Mouse (Mus musculus): Measurements from ENCODE around the gene Gucd1. TPM values are rescaled to one million over a fixed set of nuclear protein-coding genes. Genes with fewer than 3 reads are reported as not detected.
"Not testable (repeated sequence)": the region's sequence is repeated elsewhere in the genome, so short reads cannot be mapped to it uniquely, and the experiment has no call there.

Gene Gucd1
- polyA plus RNA-seq, 1 experiment, result 80.5 TPM

DNA sequence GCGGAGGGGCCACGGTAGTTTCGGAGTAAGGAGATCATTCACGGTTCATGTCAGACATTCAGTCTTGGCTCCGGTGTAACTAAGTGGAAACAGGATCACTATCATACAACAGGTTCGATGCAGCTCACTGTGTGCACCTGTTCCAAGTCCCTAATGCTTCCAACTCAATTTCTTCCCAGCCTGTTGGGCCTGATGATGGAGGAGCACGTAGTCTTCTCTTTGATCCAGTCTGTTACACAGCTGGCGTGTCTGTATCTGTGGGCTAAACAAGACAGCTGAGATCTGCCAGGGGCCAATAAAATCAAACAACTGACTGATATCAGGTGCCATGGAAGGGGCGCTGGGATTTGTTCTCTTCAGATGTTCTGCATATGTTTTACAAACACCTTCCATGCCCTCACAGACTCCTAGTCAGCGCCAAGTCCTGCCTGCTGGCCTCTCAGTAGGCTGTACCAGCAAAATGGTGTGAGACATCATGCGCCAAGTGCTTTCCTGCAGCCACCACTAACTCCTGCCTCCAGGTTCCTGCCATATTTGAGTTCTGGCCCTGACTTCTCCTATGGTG, 34.8 kb downstream of the Gucd1 start:
- WGBS, result 95% methylated on average over 11 of the region's 11 CpGs
- H3K27ac ChIP-seq (ENCODE audit: control insufficient read depth, insufficient read depth, low read length), result no peak overlapping the region
- no peaks in the 10 kb centered on the region for H3K27me3 ChIP-seq (ENCODE audit: control insufficient read depth, insufficient read depth, low read length)
- no peaks in the 10 kb centered on the region for H3K4me1 ChIP-seq (replicated peaks; ENCODE audit: control insufficient read depth, insufficient read depth, low read length)
- no peaks in the 10 kb centered on the region for H3K36me3 ChIP-seq (ENCODE audit: control insufficient read depth, insufficient read depth, low read length)
- H3K4me3 ChIP-seq (ENCODE audit: control insufficient read depth, insufficient read depth, low read length), result no peak overlapping the region
- TF ChIP-seq CTCF (IDR thresholded peaks at IDR 0.05; ENCODE audit: borderline replicate concordance, control insufficient read depth, extremely low read depth, insufficient read depth, low read length, poor library complexity) (no peak), POLR2A (IDR thresholded peaks at IDR 0.05; ENCODE audit: control insufficient read depth, extremely low read depth, insufficient read depth, low read length, poor library complexity) (no peak)
- no peak for DNase-seq

DNA sequence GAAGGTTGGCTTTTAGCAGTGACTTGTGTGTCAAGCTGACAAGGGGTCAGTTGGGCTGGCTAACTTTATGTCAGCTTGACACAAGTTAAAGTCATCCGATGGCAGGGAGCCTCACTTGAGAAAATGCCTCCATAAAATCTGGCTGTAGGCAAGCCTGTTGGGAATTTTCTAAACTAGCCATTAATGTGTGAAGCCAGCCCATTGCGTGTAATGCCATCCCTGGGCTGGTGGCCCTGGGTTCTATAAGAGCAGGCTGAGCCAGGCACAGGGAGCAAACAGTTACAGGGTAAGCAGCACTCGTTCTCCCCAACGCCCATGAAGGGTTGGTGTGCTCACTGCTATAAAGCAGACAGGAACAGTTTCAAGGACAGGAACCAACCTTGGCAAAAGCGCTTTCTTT, 35.5 kb downstream of the Gucd1 start:
- Histone ChIP-seq H3K27me3 (ENCODE audit: control insufficient read depth, insufficient read depth, low read length) (no peaks in the 10 kb centered on the region), H3K4me1 (replicated peaks; ENCODE audit: control insufficient read depth, insufficient read depth, low read length) (no peaks in the 10 kb centered on the region), H3K36me3 (ENCODE audit: control insufficient read depth, insufficient read depth, low read length) (no peaks in the 10 kb centered on the region), H3K27ac (ENCODE audit: control insufficient read depth, insufficient read depth, low read length) (no peak overlapping the region), H3K4me3 (ENCODE audit: control insufficient read depth, insufficient read depth, low read length) (no peak overlapping the region)
- 96% methylated on average over 5 of the region's 5 CpGs for WGBS
- no peak for DNase-seq
- TF ChIP-seq CTCF (IDR thresholded peaks at IDR 0.05; ENCODE audit: borderline replicate concordance, control insufficient read depth, extremely low read depth, insufficient read depth, low read length, poor library complexity) (no peak), POLR2A (IDR thresholded peaks at IDR 0.05; ENCODE audit: control insufficient read depth, extremely low read depth, insufficient read depth, low read length, poor library complexity) (no peak)

DNA sequence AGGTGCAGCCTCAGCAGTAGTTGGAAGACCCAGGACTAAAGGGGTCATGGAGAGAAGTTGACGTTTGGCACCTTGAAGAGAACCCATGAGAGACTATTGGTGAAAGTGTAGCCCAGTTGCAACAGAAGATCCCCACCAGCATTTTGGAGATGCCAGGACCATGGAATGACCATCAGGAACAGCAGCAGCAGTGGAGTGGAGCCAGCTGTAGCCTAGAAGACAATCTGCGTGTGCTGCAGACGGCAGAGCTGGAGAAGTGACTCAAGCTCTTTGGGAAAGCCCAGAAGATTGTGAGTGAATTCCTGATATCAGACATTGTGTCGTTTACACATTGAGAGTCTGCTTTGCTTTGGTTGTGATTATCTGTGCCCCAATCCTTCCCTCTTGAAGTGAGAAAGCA, 36.1 kb downstream of the Gucd1 start:
- Histone ChIP-seq H3K36me3 (ENCODE audit: control insufficient read depth, insufficient read depth, low read length) (no peaks in the 10 kb centered on the region), H3K4me3 (ENCODE audit: control insufficient read depth, insufficient read depth, low read length) (no peak overlapping the region), H3K27ac (ENCODE audit: control insufficient read depth, insufficient read depth, low read length) (no peak overlapping the region), H3K4me1 (replicated peaks; ENCODE audit: control insufficient read depth, insufficient read depth, low read length) (no peaks in the 10 kb centered on the region), H3K27me3 (ENCODE audit: control insufficient read depth, insufficient read depth, low read length) (no peaks in the 10 kb centered on the region)
- TF ChIP-seq CTCF (IDR thresholded peaks at IDR 0.05; ENCODE audit: borderline replicate concordance, control insufficient read depth, extremely low read depth, insufficient read depth, low read length, poor library complexity) (no peak), POLR2A (IDR thresholded peaks at IDR 0.05; ENCODE audit: control insufficient read depth, extremely low read depth, insufficient read depth, low read length, poor library complexity) (no peak)
- 93% methylated on average over 4 of the region's 4 CpGs for WGBS
- DNase-seq, result no peak

DNA sequence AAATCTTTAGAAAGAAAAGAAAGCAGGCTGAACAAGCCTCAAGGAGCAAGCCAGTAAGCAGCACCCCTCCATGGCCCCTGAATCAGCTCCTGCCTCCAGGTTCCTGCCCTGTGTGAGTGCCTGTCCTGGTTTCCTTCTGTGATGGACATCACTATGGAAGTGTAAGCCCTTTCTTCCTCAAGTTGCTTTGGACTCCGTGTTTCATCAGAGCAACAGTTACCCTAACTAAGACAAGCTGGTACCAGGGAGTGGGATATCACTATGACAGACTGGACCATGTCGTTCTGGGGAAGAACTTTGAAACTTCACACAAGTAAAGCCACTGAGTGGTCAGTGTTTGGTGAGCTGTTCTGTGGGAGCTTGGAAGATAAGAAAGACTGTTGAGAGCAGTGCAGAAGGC, 37.8 kb downstream of the Gucd1 start:
- no peaks in the 10 kb centered on the region for H3K4me1 ChIP-seq (replicated peaks; ENCODE audit: control insufficient read depth, insufficient read depth, low read length)
- no peaks in the 10 kb centered on the region for H3K36me3 ChIP-seq (ENCODE audit: control insufficient read depth, insufficient read depth, low read length)
- H3K27me3 ChIP-seq (ENCODE audit: control insufficient read depth, insufficient read depth, low read length), result no peaks in the 10 kb centered on the region
- no peak overlapping the region for H3K27ac ChIP-seq (ENCODE audit: control insufficient read depth, insufficient read depth, low read length)
- DNase-seq, result no peak
- no peak overlapping the region for H3K4me3 ChIP-seq (ENCODE audit: control insufficient read depth, insufficient read depth, low read length)
- TF ChIP-seq POLR2A (IDR thresholded peaks at IDR 0.05; ENCODE audit: control insufficient read depth, extremely low read depth, insufficient read depth, low read length, poor library complexity) (no peak), CTCF (IDR thresholded peaks at IDR 0.05; ENCODE audit: borderline replicate concordance, control insufficient read depth, extremely low read depth, insufficient read depth, low read length, poor library complexity) (no peak)
- 93% methylated on average over 2 of the region's 2 CpGs for WGBS

DNA sequence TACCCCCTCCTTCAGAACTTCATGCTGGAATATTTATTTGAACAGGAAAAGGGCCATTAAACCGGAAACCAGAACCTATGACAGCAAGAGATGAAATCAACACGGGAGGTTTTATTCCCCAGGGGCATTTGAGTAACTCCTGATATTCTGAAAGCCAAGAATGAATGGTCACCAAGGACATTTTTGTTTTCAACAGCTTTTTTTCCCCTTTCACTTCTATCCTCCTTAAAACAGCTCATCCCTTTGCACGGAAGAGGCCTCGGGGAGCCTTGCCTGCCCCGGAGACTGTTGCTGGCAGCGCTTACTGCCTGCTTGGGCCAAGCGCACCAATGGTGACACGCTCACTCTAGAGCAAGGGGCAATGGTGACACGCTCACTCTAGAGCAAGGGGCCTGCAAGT, 40.7 kb downstream of the Gucd1 start:
- 71% methylated on average over 9 of the region's 9 CpGs for WGBS
- Histone ChIP-seq H3K4me1 (replicated peaks; ENCODE audit: control insufficient read depth, insufficient read depth, low read length) (no peaks in the 10 kb centered on the region), H3K27me3 (ENCODE audit: control insufficient read depth, insufficient read depth, low read length) (no peaks in the 10 kb centered on the region), H3K36me3 (ENCODE audit: control insufficient read depth, insufficient read depth, low read length) (no peaks in the 10 kb centered on the region), H3K4me3 (ENCODE audit: control insufficient read depth, insufficient read depth, low read length) (no peak overlapping the region), H3K27ac (ENCODE audit: control insufficient read depth, insufficient read depth, low read length) (no peak overlapping the region)
- no peak for TF ChIP-seq CTCF (IDR thresholded peaks at IDR 0.05; ENCODE audit: borderline replicate concordance, control insufficient read depth, extremely low read depth, insufficient read depth, low read length, poor library complexity)
- no peak for TF ChIP-seq POLR2A (IDR thresholded peaks at IDR 0.05; ENCODE audit: control insufficient read depth, extremely low read depth, insufficient read depth, low read length, poor library complexity)
- no peak for DNase-seq

DNA sequence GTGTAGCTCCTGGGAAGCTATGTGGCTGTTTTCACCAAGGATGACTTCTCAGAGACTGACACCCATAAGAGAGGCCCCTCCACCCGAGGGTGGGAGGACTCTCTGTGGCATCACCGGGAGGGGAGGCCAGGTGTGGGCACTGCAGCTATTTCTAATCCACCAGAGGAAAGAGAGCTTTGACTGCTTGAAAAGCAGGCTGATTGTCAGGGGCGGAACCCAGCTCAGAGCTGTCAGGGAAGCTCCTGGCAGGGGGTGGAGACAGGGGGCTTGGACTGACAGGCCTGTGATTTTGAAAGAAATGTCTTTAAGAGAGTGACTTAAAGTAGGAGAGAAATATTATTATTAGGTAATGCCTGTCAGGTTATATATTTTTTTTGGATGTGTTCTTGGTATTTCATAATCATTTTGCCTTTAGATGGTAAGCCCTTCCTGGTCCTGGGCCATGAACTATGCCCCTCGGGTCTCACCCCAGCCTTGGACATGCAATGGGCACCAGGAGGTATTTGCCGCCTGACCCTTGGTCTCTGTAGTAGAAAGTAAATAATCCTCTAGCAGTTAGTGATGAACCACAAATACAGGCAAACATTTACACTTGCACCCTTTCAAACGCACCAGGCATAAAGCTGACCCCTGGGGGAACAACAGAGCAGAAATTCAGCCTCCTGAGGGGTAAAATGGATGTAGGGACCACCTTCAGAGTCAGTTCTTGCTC, 42.5 kb downstream of the Gucd1 start:
- not testable (repeated sequence) for H3K36me3 ChIP-seq (ENCODE audit: control insufficient read depth, insufficient read depth, low read length); H3K27ac ChIP-seq (ENCODE audit: control insufficient read depth, insufficient read depth, low read length); H3K27me3 ChIP-seq (ENCODE audit: control insufficient read depth, insufficient read depth, low read length); H3K4me1 ChIP-seq (replicated peaks; ENCODE audit: control insufficient read depth, insufficient read depth, low read length); DNase-seq; H3K4me3 ChIP-seq (ENCODE audit: control insufficient read depth, insufficient read depth, low read length)
- 61% methylated on average over 5 of the region's 6 CpGs for WGBS

DNA sequence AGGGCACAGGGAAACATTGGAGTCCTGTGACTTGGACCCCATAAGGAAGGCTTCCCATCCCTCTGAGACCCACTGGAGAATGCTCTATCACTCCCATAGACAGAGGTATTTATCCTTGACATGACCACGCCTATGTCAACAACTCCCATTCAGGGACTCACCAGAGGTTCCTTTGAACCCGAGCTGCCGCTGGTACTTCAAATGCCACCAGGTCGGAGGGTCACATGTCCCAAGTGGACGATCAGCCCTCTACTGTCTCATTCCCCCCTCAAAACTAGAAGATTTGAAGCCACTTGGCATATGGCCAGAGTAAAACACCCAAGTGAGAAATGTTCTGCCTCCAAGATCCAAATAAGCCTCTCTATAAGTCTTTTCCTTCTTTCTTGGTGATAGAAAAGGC, 43.2 kb downstream of the Gucd1 start:
- Histone ChIP-seq H3K4me3 (ENCODE audit: control insufficient read depth, insufficient read depth, low read length) (no peak overlapping the region), H3K27ac (ENCODE audit: control insufficient read depth, insufficient read depth, low read length) (no peak overlapping the region), H3K27me3 (ENCODE audit: control insufficient read depth, insufficient read depth, low read length) (no peaks in the 10 kb centered on the region), H3K36me3 (ENCODE audit: control insufficient read depth, insufficient read depth, low read length) (no peaks in the 10 kb centered on the region), H3K4me1 (replicated peaks; ENCODE audit: control insufficient read depth, insufficient read depth, low read length) (no peaks in the 10 kb centered on the region)
- no peak for TF ChIP-seq CTCF (IDR thresholded peaks at IDR 0.05; ENCODE audit: borderline replicate concordance, control insufficient read depth, extremely low read depth, insufficient read depth, low read length, poor library complexity)
- TF ChIP-seq POLR2A (IDR thresholded peaks at IDR 0.05; ENCODE audit: control insufficient read depth, extremely low read depth, insufficient read depth, low read length, poor library complexity), result no peak
- DNase-seq, result no peak
- 91% methylated on average over 5 of the region's 5 CpGs for WGBS
